Mouse (Mus musculus) heart, adult 9 months (tissue): ENCODE measurements around the gene Nuak1.

ENCODE experiments used
- DNase-seq, 2 experiments: peaks; one replicate each; pipeline ENCODE4 v3.0.0; 2022; ENCODE audit warnings: low spot score in 2 of 2

The Nuak1 gene

GRCm38 (mm10) chr10:84447411-84447821 is 7.0 kb upstream of the Nuak1 start:
- peak in 1 of 2 experiments; percentile 44 for DNase-seq

GRCm38 (mm10) chr10:84446661-84447060 is 6.3 kb upstream of the Nuak1 start:
- DNase-seq: no peak

- no peak for DNase-seq
Measured at GRCm38 (mm10) chr10:84444396-84444795, 4.0 kb upstream of the Nuak1 start.

- no peak for DNase-seq
Measured at GRCm38 (mm10) chr10:84441846-84442245, 1.4 kb upstream of the Nuak1 start.

GRCm38 (mm10) chr10:84441434-84441785 is 1.0 kb upstream of the Nuak1 start:
- no peak for DNase-seq

- no peak for DNase-seq
Measured at GRCm38 (mm10) chr10:84440181-84440540, 236 bp downstream of the Nuak1 start.

- no peak for DNase-seq
Measured at GRCm38 (mm10) chr10:84439228-84439596, 1.2 kb downstream of the Nuak1 start.

- DNase-seq: no peak
Measured at GRCm38 (mm10) chr10:84438466-84439227, 1.8 kb downstream of the Nuak1 start.

GRCm38 (mm10) chr10:84438049-84438422 is 2.4 kb downstream of the Nuak1 start:
- peak; percentile 91 to 96 for DNase-seq

GRCm38 (mm10) chr10:84437166-84438048 is 3.0 kb downstream of the Nuak1 start:
- DNase-seq: no peak

- DNase-seq: no peak
Measured at GRCm38 (mm10) chr10:84435930-84436329, 4.5 kb downstream of the Nuak1 start.

- DNase-seq: no peak
Measured at GRCm38 (mm10) chr10:84433193-84433801, 7.1 kb downstream of the Nuak1 start.

GRCm38 (mm10) chr10:84424374-84424773 is 16.0 kb downstream of the Nuak1 start:
- peak in 1 of 2 experiments; percentile 41 for DNase-seq

GRCm38 (mm10) chr10:84423903-84424302 is 16.5 kb downstream of the Nuak1 start:
- DNase-seq: no peak

GRCm38 (mm10) chr10:84420589-84420988 is 19.8 kb downstream of the Nuak1 start:
- no peak for DNase-seq

GRCm38 (mm10) chr10:84418421-84418820 is 22.0 kb downstream of the Nuak1 start:
- no peak for DNase-seq

GRCm38 (mm10) chr10:84416752-84417151 is 23.6 kb downstream of the Nuak1 start:
- DNase-seq: peak in 1 of 2 experiments; percentile 63

GRCm38 (mm10) chr10:84414981-84415700 is 25.3 kb downstream of the Nuak1 start:
- DNase-seq: no peak

GRCm38 (mm10) chr10:84413310-84413709 is 27.1 kb downstream of the Nuak1 start:
- DNase-seq: no peak

GRCm38 (mm10) chr10:84412326-84412962 is 28.0 kb downstream of the Nuak1 start:
- no peak for DNase-seq
